Mouse (Mus musculus) cerebellum, postnatal 4 days (tissue): Measurements from ENCODE around the gene Tmem28.

Experiments
- DNase-seq, 2 experiments: peaks; one replicate each; pipeline ENCODE4 v3.0.0; 2022; ENCODE audit warnings: low spot score in 2 of 2, mixed read lengths in 1 of 2

Tmem28 gene

DNA sequence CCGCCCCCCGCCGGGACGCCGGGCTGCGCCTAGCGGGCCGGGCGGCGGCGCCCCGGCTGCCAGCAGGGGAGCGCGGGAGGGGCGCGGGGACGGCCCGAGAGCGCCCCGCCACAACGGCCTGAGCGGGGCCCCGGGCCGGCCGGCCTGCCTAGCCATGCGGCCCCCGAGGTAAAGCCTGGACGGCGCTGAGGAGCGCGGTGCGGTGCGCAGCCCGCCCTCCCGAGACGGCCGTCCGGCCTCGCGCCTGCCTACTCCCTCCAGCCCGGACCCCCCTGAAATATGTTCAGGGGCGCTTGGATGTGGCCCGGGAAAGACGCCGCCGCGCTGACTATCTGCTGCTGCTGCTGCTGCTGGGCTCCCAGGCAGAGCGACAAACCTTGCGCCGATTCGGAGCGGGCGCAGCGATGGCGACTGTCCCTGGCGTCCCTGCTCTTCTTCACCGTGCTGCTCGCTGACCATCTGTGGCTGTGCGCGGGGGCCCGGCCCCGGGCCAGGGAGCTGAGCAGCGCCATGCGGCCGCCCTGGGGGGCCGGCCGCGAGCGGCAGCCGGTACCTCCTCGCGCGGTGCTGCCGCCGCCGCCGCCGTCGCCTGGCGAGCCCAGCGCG, at the start of gene Tmem28:
Tmem28 (plus strand) TSS at position 232 of the 606 bp plus-strand sequence.
- DNase-seq, result peak in 1 of 2 experiments; percentile 7

DNA sequence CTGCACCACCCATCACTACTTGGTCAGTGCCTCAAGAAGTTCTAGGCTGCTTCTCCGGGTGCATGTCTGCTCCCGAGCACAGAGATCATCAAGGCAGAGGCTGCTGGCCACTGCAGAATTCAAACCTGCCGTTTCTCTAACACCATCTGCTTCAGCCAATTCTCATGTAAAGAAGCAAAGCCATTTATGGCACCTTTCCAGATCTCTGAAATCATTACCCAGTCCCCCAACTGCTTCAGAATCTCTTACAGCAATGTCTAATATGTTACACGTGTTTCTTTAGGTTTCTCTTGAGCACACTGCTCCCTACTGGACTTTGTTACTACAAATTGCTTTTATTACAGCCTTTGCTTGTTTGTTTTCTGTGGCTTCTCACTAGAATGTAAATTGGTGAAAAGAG, 40.5 kb upstream of the Tmem28 start:
- no peak for DNase-seq

DNA sequence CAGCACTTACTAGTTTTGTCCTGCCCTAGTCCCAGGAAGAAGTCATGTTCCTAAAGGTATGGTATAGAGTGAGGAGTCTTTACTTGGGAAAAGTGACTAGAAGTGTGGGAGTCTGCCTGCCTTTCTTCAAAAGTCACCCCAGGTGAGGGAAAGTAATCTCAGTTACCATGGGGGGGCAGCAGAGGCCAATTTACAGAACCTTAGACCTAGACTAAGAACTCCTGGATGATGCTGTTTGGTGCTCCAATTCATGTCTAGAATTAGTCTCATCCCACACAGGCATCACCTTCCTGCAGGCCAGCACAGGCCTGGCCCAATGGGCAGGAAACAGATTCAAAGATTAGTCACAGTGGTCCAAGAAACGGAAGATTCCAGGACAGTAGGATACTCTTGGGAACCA, 12.4 kb upstream of the Tmem28 start:
- peak in 1 of 2 experiments; percentile 38 for DNase-seq

DNA sequence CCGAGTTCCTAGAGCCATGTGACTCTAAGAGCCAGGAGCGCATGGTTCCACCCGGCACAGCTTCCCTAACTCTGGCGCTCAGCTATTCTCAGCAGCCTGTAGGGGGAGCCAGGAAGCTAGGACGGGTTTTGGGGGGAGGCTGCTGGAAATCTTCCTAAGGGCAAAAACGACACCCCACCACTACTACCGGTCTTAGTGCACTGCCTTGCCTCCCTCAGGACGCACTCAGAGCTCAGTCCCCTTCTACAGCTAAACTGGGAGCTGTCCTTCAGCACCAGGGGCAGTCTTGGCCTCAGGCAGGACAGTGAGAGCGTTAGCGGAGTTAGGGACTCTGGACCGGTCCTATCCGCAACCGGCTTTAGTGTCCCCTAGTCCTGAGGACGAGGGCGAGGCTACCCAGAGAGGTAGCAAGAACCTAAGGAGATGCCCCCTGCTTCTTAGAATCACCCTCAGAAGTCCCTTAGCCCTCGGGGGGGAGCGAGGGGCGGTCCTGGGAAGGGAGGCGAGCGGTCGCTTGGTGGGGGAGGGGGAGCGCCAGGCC, 1.4 kb upstream of the Tmem28 start:
- DNase-seq, result peak in 1 of 2 experiments; percentile 20

DNA sequence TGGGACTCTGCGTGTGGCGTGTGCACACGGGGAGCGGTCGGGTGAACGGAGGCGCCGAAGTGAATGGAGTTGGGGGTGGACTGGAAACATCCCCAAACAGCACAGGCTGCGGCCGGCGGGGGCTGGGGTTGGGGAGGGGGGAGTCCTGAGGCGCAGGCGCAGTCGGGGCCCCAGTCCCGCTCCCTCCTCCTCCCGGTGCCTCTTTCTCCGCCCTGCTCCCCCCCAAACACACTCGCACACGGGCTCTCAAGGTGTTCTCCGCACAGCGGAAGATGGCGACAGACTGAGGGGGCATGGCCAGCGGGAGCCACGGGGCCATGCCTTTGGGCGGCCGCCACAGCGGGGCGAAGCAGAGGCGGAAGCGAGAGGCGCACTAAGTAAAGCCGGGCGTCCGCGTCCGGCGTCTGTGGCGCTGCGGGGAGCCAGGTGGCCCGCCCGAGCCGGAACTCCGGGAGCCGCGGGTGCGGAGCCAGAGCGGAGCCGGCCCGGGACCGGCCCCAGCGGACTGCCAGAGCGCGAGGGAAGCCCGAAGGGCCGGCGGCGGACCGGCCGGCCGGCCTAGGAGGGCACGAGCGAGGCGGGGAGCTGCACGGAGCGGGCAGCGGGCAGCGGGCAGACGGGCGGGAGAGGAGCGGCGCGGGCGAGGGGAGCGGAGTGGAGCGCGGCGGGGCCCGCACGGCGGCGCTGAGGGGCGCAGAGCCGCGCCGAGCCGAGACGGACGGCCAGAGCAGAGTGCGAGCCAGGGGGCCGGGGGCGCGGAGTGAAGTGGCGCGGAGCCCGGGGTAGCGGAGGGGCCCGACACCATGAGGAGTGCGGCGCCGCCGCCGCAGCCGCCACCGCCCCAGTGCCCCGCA, 658 bp upstream of the Tmem28 start:
- peak; percentile 20 to 45 for DNase-seq

DNA sequence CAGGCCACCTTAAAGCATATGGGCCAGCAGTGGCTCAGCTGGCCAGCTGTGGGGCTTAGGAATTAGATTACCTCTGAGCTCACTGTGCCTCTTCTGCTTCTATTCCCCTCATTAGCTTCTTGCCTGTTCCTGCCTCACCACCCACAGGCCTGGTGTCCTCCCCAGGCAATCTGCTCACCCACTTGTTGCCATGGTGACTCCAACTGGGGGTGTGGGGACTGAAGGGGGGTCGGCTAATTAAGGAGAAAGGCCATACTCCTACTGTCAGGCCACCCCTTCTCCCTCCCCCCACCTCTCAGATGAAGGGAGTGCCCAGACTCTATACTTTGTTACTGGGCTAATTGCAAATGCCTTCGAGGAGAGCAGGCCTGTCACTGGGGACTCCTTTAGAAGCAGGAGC, 21.3 kb downstream of the Tmem28 start:
- DNase-seq, result no peak

DNA sequence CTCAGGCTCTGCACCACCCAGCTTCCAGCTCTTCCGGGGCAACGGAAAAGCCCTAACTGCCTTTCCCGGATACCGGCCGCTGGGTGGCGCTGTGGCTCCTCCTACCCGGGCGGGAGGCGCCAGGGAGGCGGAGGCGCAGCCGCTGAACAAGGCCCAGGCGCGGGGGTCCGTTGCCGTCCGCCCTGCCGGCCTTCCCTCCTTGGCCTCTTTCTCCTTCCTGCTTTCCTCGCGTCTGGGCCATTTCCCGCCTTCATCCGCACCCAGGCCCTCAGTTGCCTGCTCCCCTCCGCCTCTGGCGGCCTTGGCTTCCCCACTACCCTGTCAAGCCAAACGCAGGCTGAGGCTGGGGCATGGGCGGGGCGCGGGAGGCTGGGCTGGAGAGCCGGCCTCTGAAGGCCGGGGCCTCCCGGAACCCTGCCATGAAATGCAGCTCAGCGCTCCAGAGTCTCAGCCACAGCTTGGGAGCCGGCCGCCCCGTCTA, 32.5 kb downstream of the Tmem28 start:
- DNase-seq, result peak; percentile 31 to 68

DNA sequence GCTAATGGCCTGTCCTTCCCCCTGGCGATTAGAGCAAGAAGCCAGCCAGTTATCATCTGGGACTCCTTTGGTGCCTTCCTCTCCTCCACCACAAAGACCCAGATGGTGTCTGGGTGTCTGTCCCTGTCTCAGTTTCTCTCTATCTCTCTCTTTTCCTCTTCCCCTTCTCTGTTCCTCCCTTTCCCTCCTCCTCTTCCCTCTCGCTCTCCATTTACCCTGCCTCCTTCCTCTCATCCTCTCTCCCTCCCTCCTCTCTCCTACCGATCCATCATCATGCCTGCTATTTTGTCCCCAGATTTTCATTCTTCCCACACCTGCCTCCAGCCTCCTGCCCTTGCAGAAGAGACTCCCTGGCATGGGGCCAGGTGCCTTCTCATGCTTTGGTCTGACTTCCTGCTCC, 33.0 kb downstream of the Tmem28 start:
- DNase-seq, result peak in 1 of 2 experiments; percentile 11

DNA sequence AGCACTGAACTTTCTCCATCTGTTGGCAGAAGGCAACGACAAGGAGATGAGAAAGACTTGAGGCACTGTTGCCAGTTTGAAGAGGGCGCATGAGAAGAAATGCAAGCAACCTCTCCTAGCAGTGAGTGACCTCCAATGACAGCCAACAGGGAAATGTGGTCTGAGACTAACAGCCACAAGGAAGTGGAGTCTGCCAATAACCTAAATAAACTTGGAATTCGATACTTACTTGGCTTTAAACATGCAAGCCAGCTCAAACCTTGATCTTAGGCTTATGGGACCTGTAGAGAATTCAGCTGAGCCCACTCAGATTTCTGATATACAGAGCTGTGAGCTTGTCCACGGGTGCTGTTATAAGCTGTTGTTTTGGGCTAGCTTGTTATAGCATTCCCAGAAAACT, 51.4 kb downstream of the Tmem28 start:
- no peak for DNase-seq

DNA sequence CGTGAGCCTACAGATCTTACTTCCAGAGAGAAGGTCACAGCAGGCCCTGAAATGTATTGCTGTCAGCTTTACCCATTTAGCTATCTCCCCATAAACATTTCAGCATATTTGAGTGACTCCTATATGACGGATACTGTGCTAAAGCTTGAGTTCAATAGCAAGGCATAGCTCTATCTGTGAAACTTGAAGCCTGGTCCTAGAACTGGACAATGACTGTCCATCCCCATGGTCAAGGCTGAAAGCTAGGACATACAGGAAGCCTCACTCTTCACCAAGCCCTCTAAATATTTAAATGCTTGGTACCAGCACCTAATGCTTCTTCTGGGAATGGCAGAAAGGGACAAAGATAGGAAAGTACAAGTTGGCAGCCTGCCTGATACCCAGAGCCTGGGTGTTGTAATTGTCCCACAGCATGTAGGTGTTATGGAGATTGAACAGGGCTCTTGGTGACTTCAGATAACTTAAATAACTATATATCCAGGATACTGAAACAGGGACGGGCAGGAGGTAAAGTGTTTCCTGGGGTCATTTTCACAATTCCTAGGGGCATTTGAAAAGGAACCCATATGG, 51.9 kb downstream of the Tmem28 start:
- no peak for DNase-seq

DNA sequence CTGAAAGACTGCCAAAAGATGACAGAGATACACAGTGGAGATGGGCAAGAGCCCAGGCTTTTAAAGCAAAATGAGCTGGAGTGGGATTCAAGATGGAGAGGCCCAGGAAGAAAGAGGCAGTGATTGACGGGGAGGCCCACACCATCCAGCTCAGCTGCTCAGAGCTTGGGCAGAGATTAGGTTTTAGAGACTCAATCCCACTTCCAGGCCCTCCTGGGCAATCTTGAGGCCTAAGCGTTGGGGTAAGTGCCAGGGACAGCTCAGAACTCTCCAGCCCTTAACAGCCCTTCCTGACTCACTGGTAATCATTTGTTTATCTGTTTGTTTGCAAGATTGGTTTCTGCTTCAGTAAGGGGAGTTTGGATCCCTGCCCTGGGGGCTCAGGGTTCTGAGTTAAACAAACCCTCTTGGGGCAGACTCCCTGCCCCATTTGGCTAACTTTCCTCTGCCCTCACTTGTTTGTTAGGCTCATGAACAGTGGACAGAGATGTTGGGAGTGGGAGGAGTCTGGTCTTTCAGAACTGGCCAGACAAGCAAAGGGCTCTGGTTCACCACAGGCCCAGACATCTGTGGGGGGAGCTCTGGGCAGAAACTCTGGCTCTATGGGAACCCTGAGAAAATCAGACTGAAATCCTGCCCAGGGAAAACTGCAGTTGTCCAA, 52.6 kb downstream of the Tmem28 start:
- no peak for DNase-seq

DNA sequence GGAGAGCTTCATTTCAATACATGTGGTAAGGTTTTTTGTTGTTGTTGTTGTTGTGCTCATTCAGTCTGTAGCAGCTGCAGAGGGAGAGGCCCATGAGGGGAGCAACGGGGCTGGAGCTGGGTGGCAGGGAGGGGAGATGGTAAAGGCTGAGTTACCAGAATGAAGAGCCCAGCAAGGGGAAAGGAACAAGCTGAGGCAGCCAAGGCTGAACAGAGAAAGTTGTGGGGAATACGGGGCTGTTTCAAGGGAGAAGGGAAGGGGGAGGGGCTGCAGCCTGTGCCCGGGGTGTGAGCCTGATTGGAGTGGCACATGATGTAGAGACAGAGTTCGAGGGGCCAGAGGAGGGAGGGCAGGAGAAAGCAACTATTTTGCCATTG, 53.1 kb downstream of the Tmem28 start:
- DNase-seq, result no peak

DNA sequence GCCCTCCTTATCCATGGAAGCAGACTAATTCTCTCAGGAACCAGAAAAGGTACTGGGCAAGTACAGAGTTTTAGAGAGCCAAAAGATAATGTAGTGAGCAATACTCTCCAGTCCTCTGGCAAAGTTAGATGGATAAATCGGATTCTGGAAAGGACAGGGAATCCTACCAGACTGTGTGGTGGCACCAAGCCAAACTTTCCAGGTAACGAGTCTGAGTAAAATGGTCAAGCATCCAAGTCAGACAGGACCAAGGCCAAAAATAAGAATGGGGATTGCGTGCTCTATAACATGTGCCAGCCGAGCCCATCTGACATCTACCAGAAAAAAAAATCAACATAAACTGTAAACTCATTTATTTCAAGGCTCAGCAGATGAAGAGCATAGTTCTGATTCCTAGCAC, 56.0 kb downstream of the Tmem28 start:
- DNase-seq, result peak in 1 of 2 experiments; percentile 7

DNA sequence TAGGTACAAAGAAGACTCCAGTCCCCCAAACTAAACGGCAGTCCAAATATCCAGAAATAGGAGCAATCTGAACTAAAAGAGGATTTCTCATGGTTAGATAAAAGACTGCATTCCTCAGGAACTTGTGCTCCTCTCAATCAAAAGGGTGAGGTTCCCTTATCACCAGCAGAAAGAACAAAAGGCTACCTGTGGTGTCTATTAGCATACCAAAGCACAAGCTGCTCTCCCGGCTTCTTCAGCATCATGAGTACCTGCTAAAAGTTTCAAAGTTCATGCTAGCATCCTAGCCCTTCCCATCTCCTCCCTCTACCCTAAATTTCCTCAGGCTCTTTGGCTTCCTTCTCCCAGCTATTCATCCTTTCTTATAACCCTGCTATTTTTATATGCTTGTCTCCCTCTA, 62.6 kb downstream of the Tmem28 start:
- no peak for DNase-seq
